Mouse (Mus musculus) ES-E14 (cell line): ENCODE results near the gene Ldah. TPM values are rescaled to one million over a fixed set of nuclear protein-coding genes. Genes with fewer than 3 reads are reported as not detected.

ENCODE experiments used
- DNase-seq: peaks from one replicate; pipeline ENCODE4 v3.0.0-alpha.2; 2013; ENCODE audit warnings: low read depth, low spot score
- H3K27ac ChIP-seq: 2 replicates; pipeline ENCODE4 v1.5.1; 2012; ENCODE audit warnings: low read depth, mild to moderate bottlenecking, low read length, moderate library complexity, mixed read lengths; ENCODE audit not compliant: poor library complexity, insufficient read depth, severe bottlenecking
- H3K36me3 ChIP-seq: 2 replicates; pipeline ENCODE4 v1.6.1; 2012; ENCODE audit warnings: mild to moderate bottlenecking, low read length, moderate library complexity, mixed read lengths; ENCODE audit not compliant: control insufficient read depth, poor library complexity, insufficient read depth, severe bottlenecking
- H3K4me1 ChIP-seq, 2 experiments: fragments of 150-350 bp in 1 of 2; sonication (generic) in 1 of 2; 2 replicates each; pipeline ENCODE4 v1.6.1; 2012; ENCODE audit warnings: low read length in 2 of 2, mild to moderate bottlenecking in 1 of 2, mixed read lengths in 1 of 2; ENCODE audit not compliant: control insufficient read depth in 2 of 2, insufficient read depth in 2 of 2, poor library complexity in 1 of 2
- H3K4me3 ChIP-seq, 2 experiments: fragments of 150-350 bp in 1 of 2; sonication (generic) in 1 of 2; 2 replicates each; pipeline ENCODE4 v1.5.1; 2012; ENCODE audit warnings: low read length in 2 of 2, low read depth in 1 of 2, mild to moderate bottlenecking in 1 of 2, mixed read lengths in 1 of 2; ENCODE audit not compliant: insufficient read depth in 1 of 2, poor library complexity in 1 of 2, severe bottlenecking in 1 of 2
- H3K9ac ChIP-seq: 2 replicates; pipeline ENCODE4 v1.6.1; 2012; ENCODE audit warnings: low read depth, mild to moderate bottlenecking, low read length, mixed read lengths; ENCODE audit not compliant: poor library complexity, insufficient read depth, severe bottlenecking
- H3K9me3 ChIP-seq: fragments of 150-350 bp; sonication (generic); 2 replicates; pipeline ENCODE4 v1.6.1; 2012; ENCODE audit warnings: low read depth, mild to moderate bottlenecking, low read length; ENCODE audit not compliant: control insufficient read depth, insufficient read depth
- CHD2 ChIP-seq: IDR thresholded peaks from 2 replicates; pipeline ENCODE4 v1.6.1; 2014; ENCODE audit warnings: mild to moderate bottlenecking, low read depth, low read length, inconsistent platforms
- HCFC1 ChIP-seq: IDR thresholded peaks from 2 replicates; pipeline ENCODE4 v1.6.1; 2012; ENCODE audit warnings: low read length, inconsistent platforms, borderline replicate concordance; ENCODE audit not compliant: insufficient read depth
- MAFK ChIP-seq: IDR thresholded peaks from 2 replicates; pipeline ENCODE4 v1.6.1; 2014; ENCODE audit warnings: mild to moderate bottlenecking, low read depth, low read length, inconsistent platforms; ENCODE audit not compliant: insufficient read depth
- ZC3H11A ChIP-seq: IDR thresholded peaks from 2 replicates; pipeline ENCODE4 v1.6.1; 2012; ENCODE audit warnings: low read depth, mild to moderate bottlenecking, inconsistent platforms, low read length, borderline replicate concordance
- ZNF384 ChIP-seq: IDR thresholded peaks from 2 replicates; pipeline ENCODE4 v1.6.1; 2012; ENCODE audit warnings: low read depth, low read length, inconsistent platforms
- in situ Hi-C, 2 experiments: fragments of 600-800 bp; cut with MboI; formaldehyde crosslinking; loops; one replicate each; pipeline ENCODE4 v1.15.1; 2025; ENCODE audit warnings: low sequenced_read_pairs in 2 of 2, inconsistent platforms in 1 of 2; ENCODE audit not compliant: unreplicated experiment in 2 of 2
- total RNA-seq: library from RNA; depleted of rRNA; stranded (reverse); fragments of 300-350 nt; gene quantifications from 2 replicates; pipeline ENCODE4 v1.2.3, GENCODE M21; 2012

Gene Ldah
- total RNA-seq, 1 experiment: 27.4 TPM

DNA sequence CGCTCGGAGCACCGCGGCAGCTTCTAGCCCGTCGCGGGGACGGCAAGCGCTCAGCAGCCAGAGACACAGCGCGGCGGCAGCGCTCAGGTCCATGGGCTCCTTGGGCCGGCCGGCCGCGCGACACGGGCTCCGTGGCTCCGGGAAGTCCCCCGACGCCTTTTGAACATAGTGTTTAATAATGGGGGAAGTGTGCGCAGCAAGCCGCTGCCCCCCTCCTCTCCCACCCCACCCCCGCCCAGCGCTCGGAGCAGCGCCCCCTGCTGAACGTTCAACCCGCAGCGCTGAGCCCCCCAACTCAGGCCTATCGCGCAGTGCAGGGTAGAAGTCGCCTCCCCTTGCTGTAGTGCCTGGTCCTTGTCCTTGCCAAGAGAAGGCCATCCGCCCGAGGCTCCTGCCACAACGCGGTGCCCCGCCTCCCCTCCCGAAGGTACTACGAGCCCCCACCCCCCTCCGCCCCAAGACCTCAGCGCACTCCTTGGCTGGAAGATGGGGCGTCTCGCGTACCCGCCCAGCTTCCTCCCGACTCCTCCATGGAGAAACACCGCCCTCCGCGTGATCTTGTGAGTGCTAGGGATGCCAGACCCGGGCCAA lies 94.0 kb downstream of the Ldah start, which contains the start of gene Gdf7:
Gene Gdf7, minus strand, starts transcription at position 114 of the 591 bp plus-strand sequence.
- Histone ChIP-seq H3K9ac (peak within 1 kb of the TSS; percentile 54), H3K36me3 (no peaks in the 10 kb centered on the region), H3K27ac (no peak within 1 kb of the TSS), H3K9me3 (no peaks in the 10 kb centered on the region), H3K4me3 (peak within 1 kb of the TSS; percentile 59 to 68), H3K4me1 (peaks cover 0 to 6% of the 10 kb centered on the region in 2 experiments; a peak in 3 of 4 replicates)
- in situ Hi-C loops: loop anchor here in 1 of 2 experiments (10.0 kb wide), 1 partner anchor 237 kb away; no protein-coding TSS in a partner anchor
- DNase-seq: no peak
- no peak for TF ChIP-seq ZNF384
- no peak for TF ChIP-seq MAFK
- TF ChIP-seq HCFC1: no peak

DNA sequence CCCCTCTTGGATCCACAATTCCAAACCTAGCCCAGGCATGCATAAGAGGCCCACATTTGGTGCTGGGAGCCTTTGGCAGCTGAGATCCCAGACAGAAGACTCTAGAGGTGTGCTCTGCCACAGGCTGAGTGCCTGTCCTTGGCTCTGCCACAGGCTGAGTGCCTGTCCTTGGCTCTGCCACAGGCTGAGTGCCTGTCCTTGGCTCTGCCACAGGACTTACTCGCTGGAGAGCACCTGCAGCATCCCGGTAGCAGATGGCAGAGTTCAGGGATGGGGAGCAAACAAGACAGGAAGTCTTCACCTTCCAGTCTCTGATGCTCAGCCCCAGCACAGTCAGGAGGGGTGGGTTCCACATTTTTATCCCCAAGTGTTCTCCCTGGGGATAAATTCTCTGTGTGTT lies 97.4 kb downstream of the Ldah start:
- Histone ChIP-seq H3K4me1 (peaks cover 0 to 3% of the 10 kb centered on the region in 2 experiments; a peak in 3 of 4 replicates), H3K36me3 (no peaks in the 10 kb centered on the region), H3K9me3 (no peaks in the 10 kb centered on the region), H3K27ac (no peak overlapping the region), H3K4me3 (no peak overlapping the region), H3K9ac (no peak overlapping the region)
- no peak for DNase-seq
- in situ Hi-C loops: loop anchor here in 1 of 2 experiments (10.0 kb wide), 1 partner anchor 240 kb away; no protein-coding TSS in a partner anchor
- TF ChIP-seq CHD2: no peak
- no peak for TF ChIP-seq ZNF384
- TF ChIP-seq ZC3H11A: no peak
- no peak for TF ChIP-seq MAFK
- TF ChIP-seq HCFC1: no peak

DNA sequence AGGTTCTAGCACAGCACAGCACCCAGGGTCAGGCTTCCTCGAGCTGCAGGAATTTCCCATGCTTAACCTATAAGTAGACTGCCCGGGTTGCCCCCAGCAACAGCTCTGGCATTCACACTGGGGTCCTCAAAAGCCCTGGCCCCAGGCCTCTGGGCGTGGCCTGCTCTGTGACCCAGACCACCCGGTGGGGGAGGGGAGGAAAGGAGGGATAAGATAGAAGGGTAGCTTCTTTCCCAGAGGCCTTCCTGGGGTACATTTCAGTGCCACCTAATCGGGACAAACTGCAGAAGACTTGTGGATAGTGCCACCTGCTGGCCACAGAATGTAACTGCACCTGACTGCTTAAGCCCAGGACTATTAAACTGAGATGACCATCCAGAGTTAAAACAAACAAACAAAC lies 98.5 kb downstream of the Ldah start:
- DNase-seq: no peak
- H3K4me1 ChIP-seq: peaks cover 0 to 3% of the 10 kb centered on the region in 2 experiments; a peak in 3 of 4 replicates
- TF ChIP-seq HCFC1 (no peak), CHD2 (no peak), MAFK (no peak), ZNF384 (no peak), ZC3H11A (no peak; the same call in 1 of the 2 replicates)
- H3K9me3 ChIP-seq: no peaks in the 10 kb centered on the region
- no peaks in the 10 kb centered on the region for H3K36me3 ChIP-seq
- H3K9ac ChIP-seq: no peak overlapping the region
- no peak overlapping the region for H3K4me3 ChIP-seq
- H3K27ac ChIP-seq: no peak overlapping the region
- in situ Hi-C loops: loop anchor here in 1 of 2 experiments (10.0 kb wide), 1 partner anchor 242 kb away; no protein-coding TSS in a partner anchor

DNA sequence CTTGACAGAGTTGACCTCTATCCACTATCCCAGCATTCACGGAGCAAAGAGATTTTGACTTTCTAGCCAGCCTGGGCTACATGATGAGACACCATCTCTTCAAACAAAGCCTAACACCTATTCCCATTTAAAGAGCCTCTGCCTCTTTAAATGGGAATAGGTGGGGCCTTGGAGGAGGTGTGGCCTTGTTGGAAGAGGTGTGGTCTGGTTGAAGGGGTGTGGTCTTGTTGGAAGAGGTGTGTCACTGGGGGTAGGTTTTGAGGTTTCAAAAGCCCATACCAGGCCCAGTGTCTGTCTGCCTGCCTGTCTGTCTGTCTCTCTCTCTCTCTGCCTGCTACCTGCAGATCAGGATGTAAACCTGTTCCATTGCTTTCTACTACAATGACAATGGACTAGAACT lies 99.0 kb downstream of the Ldah start:
- no peaks in the 10 kb centered on the region for H3K36me3 ChIP-seq
- no peak overlapping the region for H3K27ac ChIP-seq
- H3K9me3 ChIP-seq: no peaks in the 10 kb centered on the region
- TF ChIP-seq ZNF384 (no peak), CHD2 (no peak), ZC3H11A (no peak), MAFK (no peak), HCFC1 (no peak)
- in situ Hi-C loops: loop anchor here in 1 of 2 experiments (10.0 kb wide), 1 partner anchor 242 kb away; no protein-coding TSS in a partner anchor
- H3K9ac ChIP-seq: no peak overlapping the region
- no peak for DNase-seq
- peaks cover 0 to 3% of the 10 kb centered on the region in 2 experiments; a peak in 3 of 4 replicates for H3K4me1 ChIP-seq
- H3K4me3 ChIP-seq: no peak overlapping the region

DNA sequence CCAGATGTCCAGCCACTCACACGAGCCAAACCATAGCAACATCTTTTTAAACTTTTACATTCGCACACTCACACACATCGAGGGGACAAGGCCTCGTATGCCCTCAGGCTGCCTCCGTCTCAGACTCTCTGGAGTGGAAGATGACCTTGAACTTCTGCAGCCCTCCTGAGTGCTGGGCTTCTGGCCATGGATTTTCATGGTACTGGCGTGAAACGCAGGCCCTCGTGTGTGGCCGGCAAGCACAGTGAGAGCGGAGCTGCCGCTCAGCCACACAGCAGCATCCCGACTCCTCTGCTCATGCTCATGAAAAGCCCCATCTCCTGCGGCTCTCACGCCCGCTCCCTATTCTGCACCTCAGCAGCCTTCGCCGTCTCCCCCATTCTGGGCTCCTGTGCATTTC lies 103.1 kb downstream of the Ldah start:
- Histone ChIP-seq H3K4me3 (no peak overlapping the region), H3K36me3 (no peaks in the 10 kb centered on the region), H3K4me1 (peaks cover 0 to 5% of the 10 kb centered on the region in 2 experiments; a peak in 2 of 4 replicates), H3K9me3 (no peaks in the 10 kb centered on the region), H3K9ac (no peak overlapping the region), H3K27ac (no peak overlapping the region)
- no peak for TF ChIP-seq ZC3H11A
- TF ChIP-seq MAFK: no peak
- TF ChIP-seq ZNF384: no peak
- TF ChIP-seq HCFC1: no peak
- no peak for TF ChIP-seq CHD2
- in situ Hi-C loops: no loop called here
- no peak for DNase-seq
